Mouse (Mus musculus): ENCODE results near the gene Krt16. TPM values are rescaled to one million over a fixed set of nuclear protein-coding genes. Genes with fewer than 3 reads are reported as not detected.

The Krt16 gene
- total RNA-seq (2015; ENCODE audit: low replicate concordance): not detected in 2 replicates
- not detected in 2 replicates for total RNA-seq (2017; ENCODE audit: low replicate concordance)

DNA sequence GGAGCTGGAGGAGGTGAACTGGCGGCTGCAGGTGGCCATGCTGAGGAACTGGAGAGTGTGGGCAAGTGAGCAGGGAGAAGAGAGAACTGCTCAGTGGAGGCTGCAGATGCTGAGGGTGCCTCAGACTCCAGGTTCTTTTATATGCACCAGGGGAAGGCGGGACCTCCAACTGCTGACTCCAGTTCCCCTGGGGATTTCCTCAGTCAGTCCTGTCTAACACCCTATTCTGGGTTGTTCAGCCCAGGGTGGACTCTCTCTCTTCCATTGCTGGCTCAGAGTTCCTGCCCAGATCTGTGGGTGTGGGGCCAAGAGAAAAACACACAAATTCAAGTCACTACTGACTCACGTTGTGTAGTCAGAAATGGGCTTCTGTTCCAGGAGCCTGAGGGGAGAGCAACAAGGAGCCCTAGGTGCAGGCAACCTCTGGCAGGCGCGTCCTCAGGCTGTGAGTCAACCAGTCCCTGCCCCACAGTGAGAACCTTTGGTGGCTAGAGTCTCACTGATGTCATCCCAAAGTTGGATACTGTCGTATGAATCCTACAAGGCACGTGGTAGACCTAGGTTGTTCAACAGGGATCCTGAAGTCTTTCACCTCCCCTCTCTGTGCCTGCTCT, at the start of gene Krt16:
Gene Krt16, minus strand, starts transcription at position 51 of the 614 bp plus-strand sequence.
- no peak for ATAC-seq (replicated peaks; ENCODE audit: low FRiP score, poor library complexity, severe bottlenecking)

DNA sequence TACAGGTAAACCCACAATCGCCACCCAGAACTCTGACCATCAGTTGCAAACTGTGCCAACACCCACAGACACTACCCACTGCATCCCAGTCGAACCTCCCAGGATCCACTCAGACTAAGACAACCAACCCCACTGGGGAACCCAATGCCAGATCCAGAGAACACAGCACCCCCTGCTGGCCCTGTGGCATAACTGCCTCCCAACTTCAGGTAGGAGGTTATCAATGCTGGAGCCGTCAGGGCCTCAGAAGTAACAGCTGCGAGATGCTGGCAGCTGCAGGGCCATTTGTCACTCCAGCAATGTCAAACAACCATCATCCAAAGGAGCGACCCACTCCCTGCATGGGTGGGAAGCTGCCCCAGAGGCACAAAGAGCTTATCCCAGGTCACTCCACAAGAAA, 49.1 kb upstream of the Krt16 start:
- ATAC-seq (replicated peaks; ENCODE audit: low FRiP score, poor library complexity, severe bottlenecking): peak; percentile 61

DNA sequence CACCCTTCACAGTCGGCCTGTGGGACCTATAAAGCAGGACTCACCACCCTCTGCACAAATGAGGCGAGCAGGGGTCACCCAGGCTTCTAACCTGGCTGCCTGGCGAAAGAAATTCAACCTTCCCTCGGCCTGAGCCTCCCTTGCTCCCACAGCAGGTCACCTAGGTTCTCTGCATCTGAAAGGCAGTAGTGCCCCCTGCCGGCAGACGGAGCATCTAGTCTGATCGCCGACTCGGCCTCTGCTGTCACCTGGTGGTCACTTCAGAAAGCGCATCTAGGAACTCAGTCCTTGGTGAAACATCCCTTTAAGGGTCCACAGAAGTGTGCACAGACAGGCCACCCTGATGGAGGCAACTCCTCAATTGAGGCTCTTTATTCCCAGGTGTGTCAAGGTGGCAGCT, 46.6 kb upstream of the Krt16 start:
- ATAC-seq (replicated peaks; ENCODE audit: low FRiP score, poor library complexity, severe bottlenecking): peak; percentile 65

DNA sequence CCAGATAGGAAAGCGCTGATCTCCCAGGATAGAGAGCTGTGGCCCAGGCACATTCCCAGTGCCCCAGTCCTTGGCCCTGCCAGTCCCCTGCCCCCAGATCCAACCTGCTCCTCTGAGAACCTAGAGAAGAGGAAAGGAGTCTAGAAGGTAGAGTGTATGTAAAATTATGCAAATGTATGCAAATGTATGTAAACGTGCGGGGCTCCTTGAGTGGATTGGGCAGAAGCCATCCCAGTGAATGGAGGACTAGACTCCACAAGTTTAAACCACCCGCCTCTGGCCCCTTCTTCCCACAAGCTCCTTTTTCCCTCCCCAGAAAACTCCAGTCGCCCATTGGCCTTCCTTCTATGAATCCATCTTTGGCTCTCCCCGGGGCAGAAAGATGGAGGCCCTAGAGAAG, 44.2 kb upstream of the Krt16 start:
- no peak for ATAC-seq (replicated peaks; ENCODE audit: low FRiP score, poor library complexity, severe bottlenecking)

DNA sequence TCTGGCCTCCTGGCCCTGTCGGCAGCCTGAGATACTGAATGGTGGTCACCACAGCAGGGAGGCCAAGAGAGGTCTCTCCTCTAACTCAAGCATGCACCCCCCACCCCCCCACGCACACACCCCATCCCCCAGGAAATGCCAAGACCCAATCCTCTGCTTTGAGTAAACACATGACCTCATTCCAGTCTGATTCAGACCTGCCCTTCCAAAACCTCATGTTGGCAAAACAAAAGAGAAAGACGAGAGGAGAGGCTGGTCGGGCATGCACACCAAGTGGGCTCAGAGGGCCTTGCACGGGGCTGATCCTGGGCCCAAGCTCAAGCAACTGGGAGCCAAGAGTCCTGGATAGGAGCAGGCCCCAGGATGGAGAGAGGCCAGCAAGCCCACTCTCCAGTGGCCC, 41.5 kb upstream of the Krt16 start:
- ATAC-seq (replicated peaks; ENCODE audit: low FRiP score, poor library complexity, severe bottlenecking): no peak

DNA sequence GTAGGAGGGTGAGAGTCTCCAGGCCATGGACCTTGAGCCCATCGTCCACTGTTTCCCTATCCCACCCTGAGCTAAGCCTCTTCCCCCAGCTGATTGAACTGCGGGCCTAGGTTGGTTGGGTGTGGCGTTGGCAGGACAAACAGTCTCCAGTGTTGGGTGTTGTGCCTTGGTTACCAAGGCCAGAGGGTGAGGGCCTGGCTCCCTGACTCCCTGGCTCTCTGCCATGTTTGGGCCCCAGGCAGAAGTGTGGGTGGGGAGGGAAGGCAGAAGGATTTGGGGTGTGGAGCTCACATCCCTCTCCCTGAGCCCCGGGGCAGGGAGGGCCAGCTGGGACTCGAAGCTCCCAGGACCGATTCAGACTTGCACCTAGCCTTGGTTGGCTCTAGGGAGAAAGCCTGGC, 40.2 kb upstream of the Krt16 start:
- no peak for ATAC-seq (replicated peaks; ENCODE audit: low FRiP score, poor library complexity, severe bottlenecking)

DNA sequence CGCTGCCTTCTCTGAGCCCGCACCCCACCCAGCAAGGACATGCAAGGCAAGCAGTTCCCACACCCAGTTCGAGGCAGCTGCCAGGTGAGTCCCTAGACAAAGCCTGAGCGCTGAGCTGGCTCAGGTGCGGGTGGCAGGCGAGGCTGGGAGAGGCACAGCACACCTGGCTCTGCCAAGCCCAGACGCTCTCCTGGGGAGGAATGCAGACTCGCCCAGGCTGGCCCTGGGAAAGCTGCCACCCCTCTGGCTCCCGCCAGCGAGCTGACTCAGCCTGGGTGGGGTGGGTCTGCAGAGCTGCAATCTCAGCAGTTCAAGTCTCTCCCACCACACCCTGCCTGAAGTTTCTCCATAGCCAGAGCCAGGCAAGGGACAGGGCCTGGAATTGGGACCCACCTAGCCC, 38.3 kb upstream of the Krt16 start:
- no peak for ATAC-seq (replicated peaks; ENCODE audit: low FRiP score, poor library complexity, severe bottlenecking)

DNA sequence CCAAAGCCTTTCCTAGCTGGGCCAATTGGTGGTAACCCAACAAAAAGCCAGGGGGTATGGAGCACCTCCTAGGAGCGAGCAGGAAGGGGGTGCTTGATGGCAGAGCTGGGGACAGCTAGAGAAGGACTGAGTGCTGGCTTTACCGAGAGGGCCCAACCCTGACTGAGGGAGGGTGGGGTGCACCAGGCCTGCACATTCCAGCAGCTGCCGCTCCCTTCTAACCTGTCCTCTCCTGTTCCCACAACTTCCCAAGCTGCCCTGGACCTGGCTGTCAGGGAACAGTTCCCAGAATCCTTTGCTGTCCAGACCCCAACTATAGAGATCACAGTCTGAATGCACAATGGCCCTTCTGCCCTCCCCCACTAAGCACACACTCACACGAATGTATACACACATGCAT, 36.3 kb upstream of the Krt16 start:
- no peak for ATAC-seq (replicated peaks; ENCODE audit: low FRiP score, poor library complexity, severe bottlenecking)

DNA sequence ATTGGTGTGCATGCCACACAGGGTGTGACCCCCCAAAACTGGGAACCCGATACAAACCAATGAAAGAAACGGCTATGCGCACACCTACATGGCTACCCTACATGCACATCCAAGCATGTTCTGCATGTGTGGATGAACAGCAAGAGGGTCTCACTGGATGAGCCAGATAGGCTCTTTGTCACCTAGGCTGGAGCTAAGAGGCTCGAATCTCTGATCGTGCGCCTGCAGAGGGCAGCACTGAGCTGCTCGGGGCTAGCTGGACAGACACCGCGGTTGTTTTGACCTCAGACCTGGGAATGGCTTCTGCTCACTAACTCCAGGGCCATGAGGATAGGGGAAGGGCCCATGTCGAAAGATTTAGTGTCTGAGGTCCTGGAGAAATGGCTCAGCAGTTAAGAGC, 33.8 kb upstream of the Krt16 start:
- ATAC-seq (replicated peaks; ENCODE audit: low FRiP score, poor library complexity, severe bottlenecking): peak; percentile 76

DNA sequence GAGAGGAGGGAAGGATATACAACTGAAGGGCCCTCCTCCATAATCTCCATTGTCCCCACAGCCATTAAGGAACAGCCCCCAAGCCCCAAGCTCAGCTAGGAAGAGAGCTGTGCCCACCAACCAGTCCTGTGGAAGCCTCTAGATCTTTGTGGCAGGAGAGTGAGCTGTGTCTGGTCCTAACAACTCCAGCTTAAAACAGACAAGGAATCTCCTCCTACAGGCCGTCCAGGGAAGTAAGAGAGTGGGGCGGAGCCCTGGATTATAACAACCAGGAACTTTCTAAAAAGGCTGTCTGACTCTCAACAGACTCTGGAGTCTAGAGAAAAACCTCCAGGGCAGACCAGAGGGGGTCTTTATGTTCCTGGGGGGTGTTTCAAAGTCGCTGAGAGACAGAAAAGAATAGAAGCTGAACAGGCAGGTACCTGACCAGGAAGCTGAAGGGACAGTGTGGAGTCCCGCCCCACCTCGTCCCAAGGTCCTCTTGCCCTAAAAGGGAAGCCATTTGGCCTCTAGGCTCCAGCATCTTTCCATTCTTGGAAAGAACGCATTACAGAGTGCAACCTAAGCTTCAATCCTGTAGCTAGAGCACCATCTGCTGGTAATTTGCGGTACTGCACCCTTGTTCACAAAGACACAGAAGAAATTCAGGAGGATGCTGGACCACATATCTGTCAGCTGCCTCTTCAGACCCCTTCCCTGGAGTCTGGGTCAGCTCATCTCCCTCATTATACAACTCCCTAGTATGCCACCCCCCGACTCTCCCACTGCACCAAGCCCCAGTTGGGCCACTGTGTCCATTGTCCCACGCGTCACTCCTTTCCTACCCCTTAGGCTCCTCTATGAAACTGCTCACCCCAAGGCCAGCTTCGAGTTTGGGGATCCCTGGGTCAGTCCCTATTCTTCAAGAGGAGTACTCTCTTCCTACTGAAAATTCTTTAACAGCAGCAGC, 33.2 kb upstream of the Krt16 start:
- ATAC-seq (replicated peaks; ENCODE audit: low FRiP score, poor library complexity, severe bottlenecking): peak; percentile 56

DNA sequence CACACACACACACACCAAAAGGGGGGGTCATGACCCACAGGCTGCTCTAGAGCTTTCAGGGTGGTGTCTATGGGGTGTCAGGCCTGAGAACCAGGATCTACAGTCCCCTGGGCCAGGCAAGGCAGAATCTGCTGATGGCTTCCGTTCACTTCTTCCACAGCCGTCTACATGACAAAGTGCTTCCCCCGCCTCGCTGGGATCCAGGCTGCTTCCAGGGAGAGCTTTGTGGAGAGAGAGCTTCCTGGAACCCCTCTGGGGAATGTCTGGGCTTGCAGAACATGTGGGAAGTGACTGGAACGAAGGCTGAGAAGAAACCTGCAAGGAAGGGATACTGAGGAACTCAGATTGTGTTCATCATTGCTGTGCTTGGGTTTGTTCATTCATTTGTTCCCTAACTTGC, 30.1 kb upstream of the Krt16 start:
- no peak for ATAC-seq (replicated peaks; ENCODE audit: low FRiP score, poor library complexity, severe bottlenecking)

DNA sequence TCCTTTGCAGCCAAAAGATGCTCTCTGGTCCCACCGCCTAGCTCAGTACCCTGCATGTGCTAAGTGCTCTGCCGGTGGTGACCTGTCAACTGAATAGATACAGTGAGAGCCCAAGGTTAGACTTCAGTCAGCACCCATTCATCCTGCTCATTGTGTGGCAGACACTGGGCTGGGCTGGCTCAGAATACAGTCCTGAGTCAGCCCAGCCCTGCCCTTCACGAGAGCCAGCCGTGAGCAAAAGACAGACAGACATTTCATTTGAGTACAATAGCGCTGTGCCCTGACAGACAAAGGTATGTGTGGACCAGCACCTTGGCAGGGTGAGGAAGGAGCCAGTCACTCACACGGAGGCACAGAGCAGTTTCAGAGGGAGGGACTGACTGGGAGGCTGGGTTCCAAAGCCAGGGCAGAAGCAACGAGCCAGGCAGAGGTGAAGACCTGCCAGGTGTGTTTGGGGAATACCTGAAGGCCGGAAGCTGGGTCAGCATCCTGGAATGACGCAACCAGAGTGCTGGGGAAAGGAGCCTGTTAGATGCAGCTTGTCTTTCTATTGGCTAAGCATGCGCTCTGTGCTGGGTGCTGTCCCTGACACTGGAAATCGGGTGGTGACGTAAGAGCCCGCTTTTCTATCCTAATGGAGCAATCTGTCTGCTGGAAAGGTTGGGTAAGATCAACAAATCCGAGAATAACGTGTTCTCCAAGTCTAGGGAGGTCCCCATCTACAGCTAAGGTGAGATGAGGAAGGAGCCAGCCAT, 29.2 kb upstream of the Krt16 start:
- no peak for ATAC-seq (replicated peaks; ENCODE audit: low FRiP score, poor library complexity, severe bottlenecking)

DNA sequence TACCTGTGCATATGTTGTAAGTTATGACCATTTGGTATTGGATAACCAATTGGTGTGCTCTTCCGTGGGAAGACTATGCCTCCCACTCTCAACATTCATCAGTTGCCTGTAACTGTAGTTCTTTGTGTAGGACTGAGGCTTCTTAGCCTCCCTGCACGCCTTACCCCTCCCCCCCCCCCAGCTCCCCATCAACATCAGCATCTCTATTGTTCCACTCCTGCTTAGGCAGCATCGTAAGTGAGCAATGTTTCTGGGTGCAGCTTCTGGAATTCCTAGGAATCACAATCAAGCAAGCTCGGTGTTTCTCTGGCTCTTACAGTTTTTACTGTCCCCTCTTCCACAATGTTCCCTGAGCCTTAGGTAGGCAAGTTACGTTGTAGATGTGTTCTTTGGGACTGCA, 26.8 kb upstream of the Krt16 start:
- no peak for ATAC-seq (replicated peaks; ENCODE audit: low FRiP score, poor library complexity, severe bottlenecking)

DNA sequence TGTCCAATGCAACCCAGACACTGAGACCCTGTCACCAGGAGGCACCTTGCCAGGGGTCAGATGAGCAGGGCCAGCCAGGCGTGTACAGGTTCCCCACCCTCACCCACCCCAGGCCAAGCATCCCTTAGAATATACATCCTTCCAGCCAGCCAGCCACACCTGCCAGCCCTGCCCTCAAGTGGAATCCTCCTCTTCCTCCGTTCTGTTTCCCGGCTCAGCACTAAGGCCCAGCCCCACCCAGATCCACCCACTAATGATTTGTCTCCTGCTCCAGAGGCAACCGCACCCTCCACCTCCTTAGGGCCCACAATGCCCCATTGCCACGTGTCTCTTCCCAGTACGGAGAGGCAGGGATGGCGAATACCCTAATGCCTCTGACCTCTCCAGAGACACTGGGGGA, 26.0 kb upstream of the Krt16 start:
- ATAC-seq (replicated peaks; ENCODE audit: low FRiP score, poor library complexity, severe bottlenecking): no peak

DNA sequence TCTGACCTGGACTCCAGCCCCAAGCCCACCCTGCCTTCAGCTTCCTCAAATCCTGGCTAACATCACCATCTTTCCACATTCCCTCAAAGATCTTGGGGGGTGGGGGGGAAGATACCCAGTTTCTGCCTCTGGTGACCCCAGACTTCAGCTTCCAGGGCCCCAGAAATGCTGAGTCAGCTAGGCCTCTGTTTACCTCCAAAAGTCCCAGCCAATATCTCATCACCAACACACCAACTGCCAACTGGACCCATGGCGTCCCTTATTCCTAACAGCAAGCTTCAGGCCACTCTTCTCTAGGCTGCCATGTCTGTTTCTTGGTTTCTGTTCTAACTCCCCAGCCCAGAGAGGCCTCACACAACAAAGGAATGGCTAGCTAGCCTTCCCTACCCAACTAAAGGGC, 23.2 kb upstream of the Krt16 start:
- no peak for ATAC-seq (replicated peaks; ENCODE audit: low FRiP score, poor library complexity, severe bottlenecking)

DNA sequence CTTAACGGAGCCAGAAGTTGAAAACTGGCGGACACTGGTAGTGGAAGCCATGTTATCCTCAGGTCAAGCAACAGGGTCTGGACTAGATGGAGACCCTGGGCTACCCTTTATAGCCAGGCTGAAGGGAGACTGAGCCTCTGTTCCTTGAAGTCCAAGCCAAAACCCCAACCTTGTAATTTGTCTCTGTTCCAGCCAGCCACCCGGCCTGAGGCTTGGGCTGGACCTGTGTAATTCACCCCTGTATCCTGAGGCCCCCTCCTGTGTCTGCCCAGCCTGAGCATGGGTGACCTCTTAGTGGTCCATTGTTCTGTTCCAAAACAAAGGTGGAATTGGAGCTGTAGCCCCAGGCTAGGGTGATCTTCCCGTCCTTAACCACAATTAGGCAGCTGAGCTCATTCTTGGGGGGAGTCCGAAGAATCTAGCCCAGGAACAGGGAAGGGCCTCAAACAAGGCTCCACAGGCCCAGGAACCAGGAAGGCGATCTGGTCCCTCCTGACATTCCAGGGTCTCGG, 21.2 kb upstream of the Krt16 start, which contains the start of gene Krt42:
Gene Krt42, minus strand, starts transcription at position 51 of the 512 bp plus-strand sequence.
- no peak for ATAC-seq (replicated peaks; ENCODE audit: low FRiP score, poor library complexity, severe bottlenecking)

DNA sequence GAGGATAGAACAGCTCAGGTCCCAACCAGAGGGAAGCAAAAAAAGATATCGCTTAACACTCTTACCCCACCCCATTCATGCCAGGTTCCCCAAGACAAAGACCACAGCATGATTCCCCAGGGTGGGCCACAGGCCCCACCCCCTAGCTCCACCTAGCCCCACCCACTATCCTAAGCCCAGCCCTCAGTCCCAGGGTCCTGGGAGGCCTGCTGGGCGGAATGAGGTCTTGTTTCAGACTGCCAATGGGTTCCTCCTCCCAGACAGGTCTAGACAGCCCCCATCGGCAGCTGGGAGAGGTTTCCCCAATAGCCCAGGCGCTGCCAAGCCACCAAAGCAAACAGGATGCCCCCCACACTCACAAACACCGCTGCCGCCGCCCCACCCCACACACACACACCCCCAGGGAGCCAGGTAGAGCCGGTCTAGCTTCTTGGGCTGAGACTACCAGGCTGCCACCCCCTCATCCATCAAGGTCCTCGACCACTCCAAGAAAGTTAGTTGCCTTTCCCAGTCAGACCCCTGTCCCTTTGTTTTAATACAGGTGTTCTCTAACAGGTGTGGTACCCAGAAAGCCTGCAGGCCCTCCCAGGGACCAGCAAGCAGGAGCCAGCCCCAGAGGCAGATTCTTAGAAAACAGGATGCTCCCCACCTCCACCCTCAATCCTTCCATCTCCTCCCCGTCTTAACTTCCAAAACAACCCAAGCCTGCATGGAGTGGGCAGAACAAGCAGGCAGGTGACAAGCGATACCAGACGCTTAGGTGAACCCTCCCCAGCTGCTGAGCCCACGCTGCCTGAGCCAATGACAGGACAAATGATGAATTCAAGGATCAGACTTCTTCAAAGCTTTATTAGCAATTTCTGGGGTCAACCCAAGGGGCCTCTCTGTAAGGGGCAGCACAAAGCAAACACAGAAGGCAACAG, 13.6 kb upstream of the Krt16 start:
- ATAC-seq (replicated peaks; ENCODE audit: low FRiP score, poor library complexity, severe bottlenecking): no peak

DNA sequence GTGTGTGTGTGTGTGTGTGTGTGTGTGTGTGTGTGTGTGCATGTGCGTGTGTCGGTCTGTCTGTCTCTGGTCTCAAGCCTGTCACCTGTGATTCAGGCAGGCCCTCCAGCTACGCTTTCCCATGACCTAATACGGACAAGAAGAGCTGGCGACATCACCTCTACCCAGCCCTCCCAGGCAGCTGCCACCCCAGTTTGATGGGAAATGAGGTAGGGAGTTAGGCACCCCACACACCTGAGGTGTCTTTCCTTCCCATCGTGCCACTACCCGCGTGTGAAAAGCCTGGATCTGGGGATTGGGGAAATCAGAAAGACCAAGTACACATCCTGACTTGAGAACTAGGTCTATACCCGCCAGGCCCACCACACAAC, 12.5 kb upstream of the Krt16 start:
- ATAC-seq (replicated peaks; ENCODE audit: low FRiP score, poor library complexity, severe bottlenecking): no peak

DNA sequence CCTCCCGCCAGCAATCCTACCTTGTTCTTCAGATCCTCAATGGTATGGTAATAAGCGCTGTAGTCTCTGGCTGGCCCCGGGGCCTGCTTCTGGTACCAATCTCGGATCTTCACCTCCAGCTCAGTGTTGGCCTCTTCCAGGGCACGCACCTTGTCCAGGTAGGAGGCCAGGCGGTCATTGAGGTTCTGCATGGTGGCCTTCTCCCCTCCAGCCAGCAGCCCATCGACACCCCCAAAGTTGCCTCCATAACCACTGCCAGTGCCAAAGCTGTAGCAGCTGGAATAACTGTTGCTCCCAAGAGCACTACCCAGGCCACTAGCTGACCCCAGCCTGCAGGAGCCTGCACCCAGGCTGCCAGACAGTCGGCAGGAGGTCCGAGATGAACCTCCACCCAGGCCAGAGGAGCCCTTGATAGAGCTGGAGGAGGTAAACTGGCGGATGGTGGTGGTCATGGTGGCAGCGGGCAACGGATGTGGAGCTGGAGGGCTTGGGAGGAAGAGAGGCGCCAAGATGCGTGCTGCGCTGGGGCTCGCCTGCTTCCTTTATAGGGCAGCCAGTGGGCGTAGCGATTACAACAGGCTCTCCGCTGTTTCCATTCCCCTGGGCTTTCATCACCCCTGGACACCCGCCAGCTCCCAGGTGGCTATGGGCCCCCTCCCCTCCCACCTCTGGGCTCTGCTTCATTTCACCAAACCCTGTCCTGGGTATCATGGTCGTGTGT, 12.0 kb upstream of the Krt16 start, which contains the start of gene Krt17:
Gene Krt17, minus strand, starts transcription at position 516 of the 721 bp plus-strand sequence.
- ATAC-seq (replicated peaks; ENCODE audit: low FRiP score, poor library complexity, severe bottlenecking): no peak

All from erythroid progenitor cell, adult 5-6 weeks (primary cell).